ENCODE assay signal across 33 mouse cellular contexts in the genomic region with DNA sequence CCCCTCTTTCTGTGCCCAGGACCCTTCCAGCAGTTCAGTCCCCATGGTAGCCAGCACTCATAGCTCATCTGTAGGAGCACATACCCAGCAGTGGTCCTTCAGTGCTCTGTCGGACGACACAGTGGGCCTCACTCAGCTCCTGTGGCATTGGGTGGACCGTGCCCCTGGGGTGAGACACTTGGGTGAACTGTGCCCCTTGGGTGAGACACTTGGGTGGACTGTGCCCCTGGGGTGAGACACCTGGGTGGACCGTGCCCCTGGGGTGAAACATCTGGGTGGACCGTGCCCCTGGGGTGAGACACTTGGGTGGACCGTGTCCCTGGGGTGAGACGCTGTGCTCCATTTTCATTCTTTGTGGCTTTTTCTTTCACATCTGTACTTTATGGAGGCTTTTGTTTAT.
"Had no signal": no experiment of that assay in that cellular context is flagged by ENCODE, and none has a peak within 500 bp of the region (broad histone marks: within the 10 kb centered on the region; RNA-seq: fewer than 3 reads in every experiment).

No protein-coding gene starts in this region.

- H3K27ac ChIP-seq: limb, embryonic 10.5 days; limb, embryonic 12.5 days; limb, embryonic 13.5 days; limb, embryonic 15.5 days; liver, embryonic 12.5 days; liver, embryonic 13.5 days; liver, embryonic 14.5 days; liver, embryonic 15.5 days; lung, embryonic 15.5 days; macrophage; midbrain, embryonic 10.5 days; midbrain, embryonic 12.5 days; midbrain, embryonic 13.5 days; midbrain, embryonic 15.5 days; neural tube, embryonic 12.5 days; neural tube, embryonic 13.5 days had no signal

- H3K4me1 ChIP-seq: liver, embryonic 13.5 days had no signal

- H3K9ac ChIP-seq: limb, embryonic 12.5 days; limb, embryonic 13.5 days; limb, embryonic 15.5 days; liver, embryonic 12.5 days; liver, embryonic 13.5 days; liver, embryonic 14.5 days; liver, embryonic 15.5 days; liver, postnatal 0 days; lung, embryonic 14.5 days; lung, embryonic 15.5 days; midbrain, embryonic 12.5 days; midbrain, embryonic 13.5 days; midbrain, embryonic 15.5 days; neural tube, embryonic 12.5 days; neural tube, embryonic 13.5 days had no signal

- H3K4me3 ChIP-seq: limb, embryonic 10.5 days; limb, embryonic 12.5 days; limb, embryonic 13.5 days; limb, embryonic 15.5 days; liver, embryonic 12.5 days; liver, embryonic 13.5 days; liver, embryonic 15.5 days; lung, embryonic 15.5 days; megakaryocyte, embryonic 14.5 days; midbrain, embryonic 10.5 days; midbrain, embryonic 12.5 days; midbrain, embryonic 13.5 days; midbrain, embryonic 15.5 days; myocyte; neural tube, embryonic 12.5 days; neural tube, embryonic 13.5 days had no signal

- H3K36me3 ChIP-seq: midbrain, embryonic 15.5 days had no signal

- H3K27me3 ChIP-seq: limb, embryonic 12.5 days; limb, embryonic 13.5 days; limb, embryonic 15.5 days; liver, embryonic 12.5 days; liver, embryonic 13.5 days; liver, embryonic 15.5 days; lung, embryonic 15.5 days; megakaryocyte, embryonic 14.5 days; midbrain, embryonic 12.5 days; midbrain, embryonic 13.5 days; midbrain, embryonic 15.5 days; neural tube, embryonic 12.5 days; neural tube, embryonic 13.5 days had no signal

- ATAC-seq: liver, embryonic 12.5 days; liver, postnatal 0 days; lung, postnatal 0 days; midbrain, embryonic 13.5 days; midbrain, embryonic 15.5 days; midbrain, embryonic 16.5 days had no signal

- H3K9me3 ChIP-seq: limb, embryonic 10.5 days; limb, embryonic 12.5 days; limb, embryonic 13.5 days; limb, embryonic 15.5 days; liver, embryonic 12.5 days; liver, embryonic 13.5 days; liver, embryonic 15.5 days; lung, embryonic 15.5 days; midbrain, embryonic 12.5 days; midbrain, embryonic 13.5 days; midbrain, embryonic 15.5 days; neural tube, embryonic 12.5 days; neural tube, embryonic 13.5 days had no signal

- DNase-seq: left cerebral cortex, postnatal 4 days; liver; liver, embryonic 13.5 days; liver, postnatal 0 days; lung, adult 18-20 months; lung, adult 2 months; lung, embryonic 14.5 days; lung, postnatal 10 days; lung, postnatal 14 days; lung, postnatal 36 days; lung, postnatal 4 days; midbrain, embryonic 14.5 days had no signal

- H3K4me2 ChIP-seq: limb, embryonic 12.5 days; limb, embryonic 13.5 days; limb, embryonic 15.5 days; liver, embryonic 11.5 days; liver, embryonic 12.5 days; liver, embryonic 13.5 days; liver, embryonic 15.5 days; lung, embryonic 14.5 days; lung, embryonic 15.5 days; midbrain, embryonic 11.5 days; midbrain, embryonic 12.5 days; midbrain, embryonic 13.5 days; midbrain, embryonic 15.5 days; neural tube, embryonic 12.5 days; neural tube, embryonic 13.5 days had no signal
